Mouse (Mus musculus) right cerebral cortex, postnatal 25 days (tissue): ENCODE results near the gene Thsd7b.

ENCODE experiments used
- DNase-seq: peaks from one replicate; pipeline ENCODE4 v3.0.0; 2022

Gene Thsd7b

GRCm38 (mm10) chr1:129532206-129532605 is 259.1 kb downstream of the Thsd7b start:
- DNase-seq = no peak

- DNase-seq = no peak
These were observed 265.4 kb downstream of the Thsd7b start for GRCm38 (mm10) chr1:129538508-129538907.

- DNase-seq = no peak
These were observed 265.9 kb downstream of the Thsd7b start for GRCm38 (mm10) chr1:129538970-129539369.

GRCm38 (mm10) chr1:129540751-129541150 is 267.6 kb downstream of the Thsd7b start:
- no peak for DNase-seq

GRCm38 (mm10) chr1:129542563-129543146 is 269.6 kb downstream of the Thsd7b start:
- no peak for DNase-seq

- DNase-seq = no peak
These were observed 270.1 kb downstream of the Thsd7b start for GRCm38 (mm10) chr1:129543169-129543568.

GRCm38 (mm10) chr1:129558054-129558453 is 285.0 kb downstream of the Thsd7b start:
- DNase-seq = no peak

- no peak for DNase-seq
These were observed 286.0 kb downstream of the Thsd7b start for GRCm38 (mm10) chr1:129559137-129559536.

GRCm38 (mm10) chr1:129559812-129560211 is 286.7 kb downstream of the Thsd7b start:
- no peak for DNase-seq

- DNase-seq = no peak
These were observed 289.6 kb downstream of the Thsd7b start for GRCm38 (mm10) chr1:129562707-129563106.

- DNase-seq = no peak
These were observed 297.4 kb downstream of the Thsd7b start for GRCm38 (mm10) chr1:129570522-129570921.

- no peak for DNase-seq
These were observed 306.9 kb downstream of the Thsd7b start for GRCm38 (mm10) chr1:129579955-129580354.

GRCm38 (mm10) chr1:129586635-129587034 is 313.5 kb downstream of the Thsd7b start:
- no peak for DNase-seq

GRCm38 (mm10) chr1:129589366-129590002 is 316.4 kb downstream of the Thsd7b start:
- no peak for DNase-seq

- DNase-seq = no peak
These were observed 322.3 kb downstream of the Thsd7b start for GRCm38 (mm10) chr1:129595447-129595846.

GRCm38 (mm10) chr1:129600933-129601332 is 327.8 kb downstream of the Thsd7b start:
- no peak for DNase-seq

- no peak for DNase-seq
These were observed 329.2 kb downstream of the Thsd7b start for GRCm38 (mm10) chr1:129602284-129602683.

GRCm38 (mm10) chr1:129608395-129608794 is 335.3 kb downstream of the Thsd7b start:
- no peak for DNase-seq

- DNase-seq = no peak
These were observed 343.0 kb downstream of the Thsd7b start for GRCm38 (mm10) chr1:129616080-129616479.

- DNase-seq = no peak
These were observed 346.6 kb downstream of the Thsd7b start for GRCm38 (mm10) chr1:129619440-129620301.

- no peak for DNase-seq
These were observed 351.4 kb downstream of the Thsd7b start for GRCm38 (mm10) chr1:129624519-129624918.

- DNase-seq = no peak
These were observed 362.0 kb downstream of the Thsd7b start for GRCm38 (mm10) chr1:129635146-129635545.

GRCm38 (mm10) chr1:129644252-129644861 is 371.3 kb downstream of the Thsd7b start:
- no peak for DNase-seq
